Mouse (Mus musculus): ENCODE results near the gene Aagab. TPM values are rescaled to one million over a fixed set of nuclear protein-coding genes. Genes with fewer than 3 reads are reported as not detected.

Gene Aagab
- polyA plus RNA-seq, 1 experiment from 2014 or later: 26.5 TPM

DNA sequence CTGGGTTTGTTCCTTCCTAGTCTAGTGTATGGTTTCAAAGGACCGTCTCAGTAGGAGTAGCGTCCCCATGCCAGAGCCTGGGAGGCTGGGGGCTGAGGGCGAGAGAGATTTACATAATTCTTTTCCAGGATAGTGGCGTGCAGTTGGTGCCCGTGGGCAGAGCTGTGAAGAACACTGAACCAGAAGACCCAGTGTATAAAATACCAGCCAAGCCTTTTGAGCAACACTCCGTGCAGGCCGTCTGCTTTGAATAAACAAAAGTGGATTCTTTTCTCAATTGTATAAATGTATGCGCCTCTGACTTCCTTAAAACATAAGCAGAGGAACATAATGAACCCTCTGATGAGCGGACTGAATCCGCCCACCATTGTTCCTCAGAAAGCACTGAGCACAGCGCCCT, 30.5 kb downstream of the Aagab start:
- WGBS: 56% methylated on average over 11 of the region's 11 CpGs
- TF ChIP-seq CTCF (IDR thresholded peaks at IDR 0.05; ENCODE audit: low read depth): peak; percentile 15; the same call in 1 of the 2 replicates
- Histone ChIP-seq H3K9me3 (ENCODE audit: control insufficient read depth) (no peaks in the 10 kb centered on the region), H3K4me2 (replicated peaks; ENCODE audit: low read depth) (no peak overlapping the region), H3K27me3 (replicated peaks; ENCODE audit: control insufficient read depth, insufficient read depth, low read length) (no peaks in the 10 kb centered on the region), H3K4me3 (ENCODE audit: low read depth, low read length) (no peak overlapping the region), H3K4me1 (replicated peaks; ENCODE audit: control insufficient read depth, insufficient read depth, low read length) (no peaks in the 10 kb centered on the region), H3K9ac (ENCODE audit: low read depth, low read length) (no peak overlapping the region), H3K27ac (ENCODE audit: low read depth, low read length) (no peak overlapping the region), H3K36me3 (ENCODE audit: control insufficient read depth, insufficient read depth) (peaks cover 51% of the 10 kb centered on the region)
- ATAC-seq: no peak

DNA sequence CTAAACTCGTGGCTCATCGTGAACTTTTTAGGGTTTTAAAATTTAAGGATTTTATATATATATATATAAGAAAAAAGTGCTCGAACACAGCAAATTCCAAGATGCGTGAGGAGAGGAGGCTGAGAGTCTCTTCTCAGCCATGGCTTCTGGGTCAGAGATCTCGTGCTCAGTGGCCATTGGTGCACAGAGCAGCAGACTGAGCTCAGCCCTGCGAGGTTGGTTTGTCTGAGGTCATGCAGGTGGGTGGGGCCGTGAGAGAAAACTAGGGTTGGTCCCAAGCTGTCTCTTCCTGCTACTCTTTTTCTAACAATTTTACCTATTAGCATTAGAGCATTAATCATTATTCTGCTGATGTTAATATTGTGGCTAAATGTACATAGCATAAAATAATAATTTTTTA, 30.9 kb downstream of the Aagab start:
- TF ChIP-seq CTCF (IDR thresholded peaks at IDR 0.05; ENCODE audit: low read depth): no peak
- WGBS: 50% methylated on average over 7 of the region's 7 CpGs
- Histone ChIP-seq H3K4me1 (replicated peaks; ENCODE audit: control insufficient read depth, insufficient read depth, low read length) (no peaks in the 10 kb centered on the region), H3K9me3 (ENCODE audit: control insufficient read depth) (no peaks in the 10 kb centered on the region), H3K27ac (ENCODE audit: low read depth, low read length) (no peak overlapping the region), H3K27me3 (replicated peaks; ENCODE audit: control insufficient read depth, insufficient read depth, low read length) (no peaks in the 10 kb centered on the region), H3K4me2 (replicated peaks; ENCODE audit: low read depth) (no peak overlapping the region), H3K9ac (ENCODE audit: low read depth, low read length) (no peak overlapping the region), H3K36me3 (ENCODE audit: control insufficient read depth, insufficient read depth) (peaks cover 52% of the 10 kb centered on the region), H3K4me3 (ENCODE audit: low read depth, low read length) (no peak overlapping the region)
- no peak for ATAC-seq

DNA sequence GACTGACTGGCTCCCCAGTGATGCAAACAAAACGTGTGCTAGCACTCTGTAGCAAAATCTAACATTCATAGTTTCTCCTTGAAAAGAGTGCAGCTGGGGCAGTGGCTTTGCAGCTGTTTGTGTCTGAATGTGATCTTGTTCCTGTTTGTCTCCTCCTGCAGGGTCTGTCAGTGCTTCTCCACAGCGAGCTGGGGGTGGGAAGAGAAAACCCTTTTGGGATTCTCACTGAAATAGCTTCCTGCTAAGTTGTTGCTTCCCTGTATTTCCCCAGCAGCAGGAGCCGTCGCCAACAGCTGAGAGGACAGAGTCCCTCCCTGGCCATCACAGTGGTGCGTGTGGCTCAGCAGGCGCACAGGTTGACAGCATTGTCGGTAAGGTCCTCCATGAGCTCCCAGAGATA, 33.7 kb downstream of the Aagab start:
- no peak overlapping the region for H3K9ac ChIP-seq (ENCODE audit: low read depth, low read length)
- no peaks in the 10 kb centered on the region for H3K27me3 ChIP-seq (replicated peaks; ENCODE audit: control insufficient read depth, insufficient read depth, low read length)
- peaks cover 53% of the 10 kb centered on the region for H3K36me3 ChIP-seq (ENCODE audit: control insufficient read depth, insufficient read depth)
- TF ChIP-seq CTCF (IDR thresholded peaks at IDR 0.05; ENCODE audit: low read depth): no peak
- H3K27ac ChIP-seq (ENCODE audit: low read depth, low read length): no peak overlapping the region
- no peaks in the 10 kb centered on the region for H3K9me3 ChIP-seq (ENCODE audit: control insufficient read depth)
- no peak overlapping the region for H3K4me3 ChIP-seq (ENCODE audit: low read depth, low read length)
- no peak for ATAC-seq
- H3K4me1 ChIP-seq (replicated peaks; ENCODE audit: control insufficient read depth, insufficient read depth, low read length): no peaks in the 10 kb centered on the region
- WGBS: 77% methylated on average over 7 of the region's 7 CpGs
- no peak overlapping the region for H3K4me2 ChIP-seq (replicated peaks; ENCODE audit: low read depth)

DNA sequence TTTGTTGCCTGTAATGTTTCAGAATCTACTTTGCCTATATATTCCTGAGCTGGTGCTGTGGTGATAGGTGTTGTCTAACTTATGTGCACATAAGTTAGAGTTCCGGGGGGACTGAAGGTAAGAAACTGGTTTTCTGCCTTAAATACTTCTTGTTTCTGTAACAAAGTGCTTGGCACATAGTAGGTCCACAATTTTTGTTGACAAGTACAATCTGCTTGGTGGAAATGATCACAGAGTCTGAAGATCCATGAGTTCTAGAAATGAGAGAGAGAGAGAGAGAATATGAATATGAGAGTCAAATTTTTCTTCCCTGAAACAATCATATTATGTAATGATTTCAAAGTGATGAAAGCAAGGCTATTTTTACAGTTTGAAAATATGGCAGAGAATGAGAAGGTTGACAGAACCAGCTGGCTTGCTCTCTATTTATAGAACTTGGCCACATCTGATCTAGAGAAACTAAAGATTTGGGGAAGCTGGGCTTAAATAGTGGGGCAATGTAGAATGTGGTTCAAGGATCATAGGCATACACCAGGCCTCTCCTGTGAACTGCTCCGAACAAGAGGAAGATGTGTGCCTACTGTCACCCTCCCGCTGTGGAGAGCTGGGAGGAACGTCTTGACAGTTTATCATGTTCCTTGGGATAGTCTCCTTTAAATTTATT, 39.7 kb downstream of the Aagab start:
- ATAC-seq: no peak
- 94% methylated on average over 4 of the region's 4 CpGs for WGBS
- no peak overlapping the region for H3K4me2 ChIP-seq (replicated peaks; ENCODE audit: low read depth)
- no peak for TF ChIP-seq CTCF (IDR thresholded peaks at IDR 0.05; ENCODE audit: low read depth)
- H3K27me3 ChIP-seq (replicated peaks; ENCODE audit: control insufficient read depth, insufficient read depth, low read length): no peaks in the 10 kb centered on the region
- peaks cover 55% of the 10 kb centered on the region for H3K36me3 ChIP-seq (ENCODE audit: control insufficient read depth, insufficient read depth)
- H3K27ac ChIP-seq (ENCODE audit: low read depth, low read length): no peak overlapping the region
- H3K9ac ChIP-seq (ENCODE audit: low read depth, low read length): no peak overlapping the region
- no peaks in the 10 kb centered on the region for H3K9me3 ChIP-seq (ENCODE audit: control insufficient read depth)
- no peaks in the 10 kb centered on the region for H3K4me1 ChIP-seq (replicated peaks; ENCODE audit: control insufficient read depth, insufficient read depth, low read length)
- H3K4me3 ChIP-seq (ENCODE audit: low read depth, low read length): no peak overlapping the region

DNA sequence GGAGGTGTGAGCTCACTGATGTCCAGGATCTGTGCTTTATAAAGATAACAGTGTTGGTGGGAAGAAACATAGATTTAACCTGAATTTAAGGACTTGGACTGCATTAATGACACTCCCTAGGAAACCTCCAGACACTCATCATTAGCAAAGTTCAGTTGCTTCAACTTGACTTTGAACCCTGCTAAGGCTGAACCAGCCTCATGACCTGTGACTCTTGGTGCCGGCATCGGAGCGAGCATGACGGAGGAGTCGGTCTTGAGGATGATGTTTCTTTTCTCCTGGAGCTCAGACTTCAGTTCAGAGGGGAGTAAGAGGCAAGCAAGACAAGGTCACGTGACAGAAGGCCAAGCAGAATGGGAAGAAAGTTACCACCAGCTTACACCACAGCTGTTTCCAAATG, 41.6 kb downstream of the Aagab start:
- WGBS: 83% methylated on average over 6 of the region's 6 CpGs
- no peak for TF ChIP-seq CTCF (IDR thresholded peaks at IDR 0.05; ENCODE audit: low read depth)
- H3K4me1 ChIP-seq (replicated peaks; ENCODE audit: control insufficient read depth, insufficient read depth, low read length): no peaks in the 10 kb centered on the region
- peaks cover 51% of the 10 kb centered on the region; the same call in 1 of the 2 replicates for H3K36me3 ChIP-seq (ENCODE audit: control insufficient read depth, insufficient read depth)
- no peaks in the 10 kb centered on the region for H3K9me3 ChIP-seq (ENCODE audit: control insufficient read depth)
- H3K4me2 ChIP-seq (replicated peaks; ENCODE audit: low read depth): no peak overlapping the region
- no peak overlapping the region for H3K9ac ChIP-seq (ENCODE audit: low read depth, low read length)
- H3K4me3 ChIP-seq (ENCODE audit: low read depth, low read length): no peak overlapping the region
- H3K27me3 ChIP-seq (replicated peaks; ENCODE audit: control insufficient read depth, insufficient read depth, low read length): no peaks in the 10 kb centered on the region
- 0 out of 2 replicates have a peak, but pooled peaks have one; percentile 29 for ATAC-seq
- H3K27ac ChIP-seq (ENCODE audit: low read depth, low read length): peak overlapping the region; percentile 28; the same call in 1 of the 2 replicates

DNA sequence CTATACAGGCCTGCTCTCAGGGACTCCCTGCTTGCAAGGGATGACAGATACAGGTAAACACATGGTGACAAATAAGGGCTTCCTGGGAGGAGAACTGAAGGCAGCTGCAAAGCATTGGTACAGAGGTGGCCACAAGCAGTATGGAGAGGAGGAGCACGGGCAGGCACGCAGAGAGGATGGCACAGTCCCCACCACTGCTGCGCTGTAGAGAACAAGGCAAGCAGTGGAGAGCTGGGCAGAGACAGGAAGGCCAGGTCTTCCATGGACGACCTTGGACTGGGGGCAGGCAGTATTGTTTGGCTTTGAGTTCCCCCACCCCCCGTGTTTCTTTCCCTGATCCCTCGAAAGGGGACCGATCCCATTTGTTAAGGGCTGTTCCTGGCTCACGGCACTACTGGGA, 42.6 kb downstream of the Aagab start:
- H3K4me3 ChIP-seq (ENCODE audit: low read depth, low read length): no peak overlapping the region
- no peaks in the 10 kb centered on the region for H3K27me3 ChIP-seq (replicated peaks; ENCODE audit: control insufficient read depth, insufficient read depth, low read length)
- H3K4me1 ChIP-seq (replicated peaks; ENCODE audit: control insufficient read depth, insufficient read depth, low read length): no peaks in the 10 kb centered on the region
- 78% methylated on average over 8 of the region's 8 CpGs for WGBS
- no peak overlapping the region for H3K27ac ChIP-seq (ENCODE audit: low read depth, low read length)
- peaks cover 51% of the 10 kb centered on the region; the same call in 1 of the 2 replicates for H3K36me3 ChIP-seq (ENCODE audit: control insufficient read depth, insufficient read depth)
- H3K9ac ChIP-seq (ENCODE audit: low read depth, low read length): no peak overlapping the region
- TF ChIP-seq CTCF (IDR thresholded peaks at IDR 0.05; ENCODE audit: low read depth): no peak
- H3K9me3 ChIP-seq (ENCODE audit: control insufficient read depth): no peaks in the 10 kb centered on the region
- H3K4me2 ChIP-seq (replicated peaks; ENCODE audit: low read depth): no peak overlapping the region
- no peak for ATAC-seq
